ENCODE assay signal across 21 mouse cellular contexts in the genomic region with DNA sequence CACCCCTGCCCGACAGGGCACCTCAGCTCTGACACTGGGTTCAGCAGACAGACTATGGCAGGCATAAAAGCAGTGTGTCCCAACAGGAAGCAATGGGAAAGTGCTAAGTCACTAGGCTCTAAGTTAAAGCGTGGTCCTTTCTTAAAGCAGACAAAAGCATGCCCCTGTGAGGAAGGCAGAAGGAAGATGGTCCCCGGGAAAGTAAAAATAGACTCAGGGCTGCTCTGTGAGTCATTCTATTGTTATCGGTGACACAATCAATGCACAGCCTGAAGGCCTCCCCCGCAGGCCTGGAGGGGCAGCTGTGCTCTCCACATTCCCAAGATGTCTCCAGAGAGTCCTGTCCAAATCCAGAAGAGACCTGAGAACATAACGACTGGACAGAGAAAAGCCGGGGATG.
DNase-seq lines count a peak whose midpoint lies in the region; ATAC-seq and TF ChIP-seq lines count a peak whose summit lies in the region.
"Had no signal": no experiment of that assay in that cellular context is flagged by ENCODE, and none has a peak within 500 bp of the region (broad histone marks: within the 10 kb centered on the region; RNA-seq: fewer than 3 reads in every experiment).

No protein-coding gene starts in this region.

- no peaks in the 10 kb centered on the region for H3K36me3 ChIP-seq in kidney, adult 2 months (ENCODE audit: control insufficient read depth, insufficient read depth, low read length)
- no peaks in the 10 kb centered on the region for H3K36me3 ChIP-seq in kidney, embryonic 15.5 days
- H3K36me3 ChIP-seq: embryonic facial prominence, embryonic 12.5 days; limb, embryonic 15.5 days; midbrain, embryonic 12.5 days had no signal

- H3K27me3 ChIP-seq in kidney, adult 2 months (replicated peaks; ENCODE audit: control insufficient read depth, insufficient read depth, low read length) = no peaks in the 10 kb centered on the region
- H3K27me3 ChIP-seq in kidney, embryonic 15.5 days = no peaks in the 10 kb centered on the region

- 62% methylated on average over 7 of the region's 7 CpGs for WGBS in kidney, adult 2 months
- WGBS in kidney, embryonic 15.5 days = 59% methylated on average over 7 of the region's 7 CpGs

- ATAC-seq in kidney, embryonic 15.5 days (replicated peaks; ENCODE audit: low FRiP score) = no peak
- ATAC-seq in hematopoietic stem cell, adult 5-6 weeks (replicated peaks in 1 of 2; ENCODE audit: insufficient read depth in 1 of 2, low FRiP score in 2 of 2, low TSS enrichment in 1 of 2, low read depth in 1 of 2, poor library complexity in 2 of 2, severe bottlenecking in 2 of 2) = 0 out of 4 replicates have a peak, but pooled peaks have one; percentile 23 to 25
- ATAC-seq: intestine, embryonic 16.5 days; liver, postnatal 0 days; Patski had no signal

- H3K4me3 ChIP-seq in kidney, adult 2 months (ENCODE audit: insufficient read depth, low read depth, low read length) = no peak overlapping the region
- no peak overlapping the region for H3K4me3 ChIP-seq in kidney, embryonic 15.5 days (replicated peaks)
- H3K4me3 ChIP-seq: embryonic facial prominence, embryonic 12.5 days; limb, embryonic 15.5 days; midbrain, embryonic 12.5 days had no signal

- TF ChIP-seq CTCF in kidney, adult 2 months (conservative IDR thresholded peaks at IDR 0.05; ENCODE audit: insufficient read depth, insufficient read length, low read depth, low read length) = no peak

- H3K9ac ChIP-seq in kidney, embryonic 15.5 days = no peak overlapping the region
- H3K9ac ChIP-seq: embryonic facial prominence, embryonic 12.5 days; hindbrain, embryonic 14.5 days; limb, embryonic 15.5 days; liver, postnatal 0 days; midbrain, embryonic 12.5 days had no signal

- H3K4me2 ChIP-seq in kidney, embryonic 15.5 days = no peak overlapping the region
- H3K4me2 ChIP-seq: embryonic facial prominence, embryonic 12.5 days; heart, embryonic 11.5 days; hindbrain, embryonic 14.5 days; limb, embryonic 15.5 days; midbrain, embryonic 12.5 days had no signal

- no peak for TF ChIP-seq POLR2A in kidney, adult 2 months (IDR thresholded peaks at IDR 0.05; ENCODE audit: low read depth, low read length)

- H3K4me1 ChIP-seq in kidney, adult 2 months (ENCODE audit: control insufficient read depth, insufficient read depth, low read length) = no peaks in the 10 kb centered on the region
- H3K4me1 ChIP-seq in kidney, embryonic 15.5 days = peaks cover 8% of the 10 kb centered on the region

- DNase-seq in embryo, embryonic 10.5 days (ENCODE audit: low spot score) = peak; percentile 21
- DNase-seq in embryo, embryonic 10 days (ENCODE audit: low spot score) = no peak
- peak; percentile 21 for DNase-seq in kidney, adult 2 months
- peak; percentile 56 for DNase-seq in MN1 (ENCODE audit: low spot score)
- DNase-seq in neural tube, embryonic 10.5 days (ENCODE audit: extremely low spot score, low spot score) = no peak
- no peak for DNase-seq in testis, postnatal 10 days (ENCODE audit: low spot score)
- DNase-seq: cerebellum, adult 11 months; cerebellum, postnatal 25 days; gastrocnemius, postnatal 14 days; kidney, postnatal 10 days; liver, postnatal 0 days; right cerebral cortex, adult 18-20 months had no signal

- H3K27ac ChIP-seq in kidney, adult 2 months (ENCODE audit: insufficient read depth, low read depth, low read length) = no peak overlapping the region
- H3K27ac ChIP-seq in kidney, embryonic 15.5 days = no peak overlapping the region
- H3K27ac ChIP-seq: embryonic facial prominence, embryonic 12.5 days; hindbrain, embryonic 14.5 days; limb, embryonic 15.5 days; midbrain, embryonic 12.5 days had no signal

- no peaks in the 10 kb centered on the region for H3K9me3 ChIP-seq in kidney, embryonic 15.5 days (replicated peaks)
- H3K9me3 ChIP-seq: embryonic facial prominence, embryonic 12.5 days; limb, embryonic 15.5 days; midbrain, embryonic 12.5 days had no signal

Comparison
In these comparisons a context has a peak if more than half of its experiments do, and no peak if none do; other contexts are left out.
1. DNase-seq: peak in embryo, embryonic 10.5 days (single experiment), kidney, adult 2 months (single experiment) and MN1 (single experiment); none in embryo, embryonic 10 days (single experiment), neural tube, embryonic 10.5 days (single experiment) and testis, postnatal 10 days (single experiment).